25 mouse cellular contexts compared by ENCODE assay signal in the genomic region with DNA sequence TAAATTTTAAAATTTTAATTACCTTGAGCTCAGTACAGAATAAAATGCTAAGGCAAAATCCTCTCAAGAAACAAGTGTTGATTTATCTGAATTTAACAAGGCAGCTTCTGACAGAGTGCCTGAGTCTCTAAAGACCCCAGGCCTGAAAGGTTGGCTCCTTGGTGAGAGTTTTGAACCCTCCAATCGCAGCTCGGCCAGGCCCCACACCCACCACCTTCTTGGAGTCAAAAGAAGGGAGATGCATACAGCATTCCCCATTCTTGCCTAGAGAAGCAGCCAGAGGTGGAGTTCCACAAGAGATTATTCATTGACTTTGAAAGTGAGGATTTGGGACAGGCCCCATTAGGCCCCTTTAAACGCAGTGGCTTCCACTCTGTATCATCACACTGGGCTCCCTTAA.
DNase-seq lines count a peak whose midpoint lies in the region; ATAC-seq lines count a peak whose summit lies in the region.
"Had no signal": no experiment of that assay in that cellular context is flagged by ENCODE, and none has a peak within 500 bp of the region (broad histone marks: within the 10 kb centered on the region; RNA-seq: fewer than 3 reads in every experiment).

No protein-coding gene starts in this region.

- no peak overlapping the region for H3K4me3 ChIP-seq in forebrain, embryonic 11.5 days (ENCODE audit: low read depth, low read length)
- no peak overlapping the region for H3K4me3 ChIP-seq in forebrain, embryonic 12.5 days (replicated peaks)
- H3K4me3 ChIP-seq in forebrain, embryonic 16.5 days (replicated peaks; ENCODE audit: low read length): no peak overlapping the region
- H3K4me3 ChIP-seq in forebrain, embryonic 13.5 days: no peak overlapping the region
- H3K4me3 ChIP-seq in midbrain, embryonic 11.5 days (ENCODE audit: low read depth, low read length): no peak overlapping the region
- no peak overlapping the region for H3K4me3 ChIP-seq in midbrain, embryonic 15.5 days
- H3K4me3 ChIP-seq: embryonic facial prominence, embryonic 13.5 days; embryonic facial prominence, embryonic 15.5 days; erythroblast, embryonic 14.5 days; forebrain, embryonic 10.5 days had no signal

- 10% methylated on average over 3 of the region's 3 CpGs for WGBS in forebrain, embryonic 11.5 days
- 7% methylated on average over 3 of the region's 3 CpGs for WGBS in forebrain, embryonic 12.5 days
- 7% methylated on average over 3 of the region's 3 CpGs for whole genome bisulfite sequencing in forebrain, embryonic 16.5 days
- WGBS in forebrain, embryonic 13.5 days: 4% methylated on average over 3 of the region's 3 CpGs
- 12% methylated on average over 3 of the region's 3 CpGs for WGBS in midbrain, embryonic 11.5 days
- WGBS in midbrain, embryonic 15.5 days: 11% methylated on average over 3 of the region's 3 CpGs

- no peaks in the 10 kb centered on the region for H3K27me3 ChIP-seq in forebrain, embryonic 11.5 days (ENCODE audit: control insufficient read depth, insufficient read depth, low read length)
- H3K27me3 ChIP-seq in forebrain, embryonic 12.5 days: no peaks in the 10 kb centered on the region
- H3K27me3 ChIP-seq in forebrain, embryonic 16.5 days (replicated peaks; ENCODE audit: control insufficient read depth, insufficient read depth, low read length): no peaks in the 10 kb centered on the region
- H3K27me3 ChIP-seq in forebrain, embryonic 13.5 days: no peaks in the 10 kb centered on the region
- no peaks in the 10 kb centered on the region for H3K27me3 ChIP-seq in midbrain, embryonic 11.5 days (ENCODE audit: control insufficient read depth, insufficient read depth, low read length)
- H3K27me3 ChIP-seq in midbrain, embryonic 15.5 days (replicated peaks): no peaks in the 10 kb centered on the region
- H3K27me3 ChIP-seq: CH12.LX; embryonic facial prominence, embryonic 15.5 days; Patski had no signal

- DNase-seq in forebrain, embryonic 11.5 days (ENCODE audit: low spot score): no peak
- DNase-seq in midbrain, embryonic 11.5 days (ENCODE audit: low spot score, missing footprints): no peak
- DNase-seq: adrenal gland, adult 2 months; adrenal gland, postnatal 10 days; adrenal gland, postnatal 25 days; B cell, adult 2 months; cerebellum, adult 11 months; cerebellum, adult 18-20 months; cerebellum, adult 8-10 months; cerebellum, adult 9-11 months; cerebellum, postnatal 14 days; cerebellum, postnatal 36 days; embryo, embryonic 11 days had no signal

- H3K4me1 ChIP-seq in forebrain, embryonic 11.5 days (replicated peaks; ENCODE audit: control insufficient read depth, insufficient read depth, low read length): no peaks in the 10 kb centered on the region
- H3K4me1 ChIP-seq in forebrain, embryonic 12.5 days: no peaks in the 10 kb centered on the region
- peaks cover 5% of the 10 kb centered on the region; the same call in 1 of the 2 replicates for H3K4me1 ChIP-seq in forebrain, embryonic 16.5 days (replicated peaks; ENCODE audit: control insufficient read depth, insufficient read depth, low read length)
- no peaks in the 10 kb centered on the region for H3K4me1 ChIP-seq in forebrain, embryonic 13.5 days
- no peaks in the 10 kb centered on the region for H3K4me1 ChIP-seq in midbrain, embryonic 11.5 days (ENCODE audit: control insufficient read depth, insufficient read depth, low read length)
- no peaks in the 10 kb centered on the region for H3K4me1 ChIP-seq in midbrain, embryonic 15.5 days
- H3K4me1 ChIP-seq: embryonic facial prominence, embryonic 13.5 days; embryonic facial prominence, embryonic 15.5 days had no signal

- H3K36me3 ChIP-seq in forebrain, embryonic 11.5 days (ENCODE audit: control insufficient read depth, insufficient read depth, low read length): no peaks in the 10 kb centered on the region
- no peaks in the 10 kb centered on the region for H3K36me3 ChIP-seq in forebrain, embryonic 12.5 days (replicated peaks)
- no peaks in the 10 kb centered on the region for H3K36me3 ChIP-seq in forebrain, embryonic 16.5 days (ENCODE audit: control insufficient read depth, insufficient read depth)
- no peaks in the 10 kb centered on the region for H3K36me3 ChIP-seq in forebrain, embryonic 13.5 days (ENCODE audit: poor library complexity, severe bottlenecking)
- no peaks in the 10 kb centered on the region for H3K36me3 ChIP-seq in midbrain, embryonic 11.5 days (ENCODE audit: control insufficient read depth, insufficient read depth, low read length)
- H3K36me3 ChIP-seq in midbrain, embryonic 15.5 days (replicated peaks): no peaks in the 10 kb centered on the region
- H3K36me3 ChIP-seq: embryonic facial prominence, embryonic 13.5 days; embryonic facial prominence, embryonic 15.5 days; forebrain, embryonic 10.5 days; G1E had no signal

- no peaks in the 10 kb centered on the region for H3K9me3 ChIP-seq in forebrain, embryonic 11.5 days (ENCODE audit: control insufficient read depth, low read length)
- H3K9me3 ChIP-seq in forebrain, embryonic 12.5 days: no peaks in the 10 kb centered on the region
- no peaks in the 10 kb centered on the region for H3K9me3 ChIP-seq in forebrain, embryonic 16.5 days (ENCODE audit: control insufficient read depth, low read length)
- no peaks in the 10 kb centered on the region for H3K9me3 ChIP-seq in forebrain, embryonic 13.5 days (replicated peaks)
- H3K9me3 ChIP-seq in midbrain, embryonic 11.5 days (ENCODE audit: control insufficient read depth, low read length): no peaks in the 10 kb centered on the region
- no peaks in the 10 kb centered on the region for H3K9me3 ChIP-seq in midbrain, embryonic 15.5 days
- H3K9me3 ChIP-seq: embryonic facial prominence, embryonic 13.5 days; embryonic facial prominence, embryonic 15.5 days; forebrain, embryonic 10.5 days had no signal

- no peak overlapping the region for H3K9ac ChIP-seq in forebrain, embryonic 11.5 days (ENCODE audit: low read length)
- H3K9ac ChIP-seq in forebrain, embryonic 12.5 days: no peak overlapping the region
- H3K9ac ChIP-seq in forebrain, embryonic 16.5 days (replicated peaks; ENCODE audit: low read depth, low read length): no peak overlapping the region
- H3K9ac ChIP-seq in forebrain, embryonic 13.5 days: no peak overlapping the region
- H3K9ac ChIP-seq in midbrain, embryonic 11.5 days (ENCODE audit: low read length): no peak overlapping the region
- H3K9ac ChIP-seq in midbrain, embryonic 15.5 days: no peak overlapping the region
- H3K9ac ChIP-seq: embryonic facial prominence, embryonic 13.5 days; embryonic facial prominence, embryonic 15.5 days had no signal

- H3K4me2 ChIP-seq in forebrain, embryonic 11.5 days (ENCODE audit: low read depth, low read length, severe bottlenecking): no peak overlapping the region
- no peak overlapping the region for H3K4me2 ChIP-seq in forebrain, embryonic 12.5 days
- no peak overlapping the region for H3K4me2 ChIP-seq in forebrain, embryonic 16.5 days (ENCODE audit: low read length)
- no peak overlapping the region for H3K4me2 ChIP-seq in forebrain, embryonic 13.5 days
- no peak overlapping the region for H3K4me2 ChIP-seq in midbrain, embryonic 11.5 days
- no peak overlapping the region for H3K4me2 ChIP-seq in midbrain, embryonic 15.5 days
- H3K4me2 ChIP-seq: embryonic facial prominence, embryonic 13.5 days; embryonic facial prominence, embryonic 15.5 days had no signal

- H3K27ac ChIP-seq in forebrain, embryonic 11.5 days (ENCODE audit: low read depth, low read length): no peak overlapping the region
- H3K27ac ChIP-seq in forebrain, embryonic 12.5 days: no peak overlapping the region
- 0 out of 2 replicates have a peak overlapping the region, but pooled peaks have one; percentile 4 for H3K27ac ChIP-seq in forebrain, embryonic 16.5 days (ENCODE audit: low read length)
- H3K27ac ChIP-seq in forebrain, embryonic 13.5 days: no peak overlapping the region
- H3K27ac ChIP-seq in midbrain, embryonic 11.5 days (ENCODE audit: low read depth, low read length): no peak overlapping the region
- H3K27ac ChIP-seq in midbrain, embryonic 15.5 days: no peak overlapping the region
- H3K27ac ChIP-seq: embryonic facial prominence, embryonic 13.5 days; embryonic facial prominence, embryonic 15.5 days; forebrain, embryonic 10.5 days had no signal

- peak; percentile 39; the same call in 1 of the 2 replicates for ATAC-seq in forebrain, embryonic 11.5 days (replicated peaks; ENCODE audit: low FRiP score)
- no peak for ATAC-seq in forebrain, embryonic 12.5 days (ENCODE audit: low FRiP score)
- 0 out of 2 replicates have a peak, but pooled peaks have one; percentile 11 for ATAC-seq in forebrain, embryonic 16.5 days
- ATAC-seq in forebrain, embryonic 13.5 days: no peak
- peak; percentile 54; the same call in 1 of the 2 replicates for ATAC-seq in midbrain, embryonic 11.5 days (ENCODE audit: low FRiP score)
- no peak for ATAC-seq in midbrain, embryonic 15.5 days (replicated peaks)
- ATAC-seq: CD4-positive, CD25-positive, alpha-beta regulatory T cell, adult 4 months; Patski had no signal

Comparison
In these comparisons a context has a peak if more than half of its experiments do, and no peak if none do; other contexts are left out.
1. ATAC-seq: peak in forebrain, embryonic 11.5 days (single experiment), forebrain, embryonic 16.5 days (single experiment) and midbrain, embryonic 11.5 days (single experiment); none in forebrain, embryonic 12.5 days (single experiment), forebrain, embryonic 13.5 days (single experiment) and midbrain, embryonic 15.5 days (single experiment).